Mouse (Mus musculus) testis, postnatal 10 days (tissue): ENCODE measurements around the gene Zfp169.
A peak's percentile ranks its signal among the peaks of the same experiment; 100 is the strongest.
"Not testable (repeated sequence)": the region's sequence is repeated elsewhere in the genome, so short reads cannot be mapped to it uniquely, and the experiment has no call there.

Source experiments
- DNase-seq: peaks from one replicate; pipeline ENCODE4 v3.0.0; 2021; ENCODE audit warnings: low spot score

Gene Zfp169

DNA sequence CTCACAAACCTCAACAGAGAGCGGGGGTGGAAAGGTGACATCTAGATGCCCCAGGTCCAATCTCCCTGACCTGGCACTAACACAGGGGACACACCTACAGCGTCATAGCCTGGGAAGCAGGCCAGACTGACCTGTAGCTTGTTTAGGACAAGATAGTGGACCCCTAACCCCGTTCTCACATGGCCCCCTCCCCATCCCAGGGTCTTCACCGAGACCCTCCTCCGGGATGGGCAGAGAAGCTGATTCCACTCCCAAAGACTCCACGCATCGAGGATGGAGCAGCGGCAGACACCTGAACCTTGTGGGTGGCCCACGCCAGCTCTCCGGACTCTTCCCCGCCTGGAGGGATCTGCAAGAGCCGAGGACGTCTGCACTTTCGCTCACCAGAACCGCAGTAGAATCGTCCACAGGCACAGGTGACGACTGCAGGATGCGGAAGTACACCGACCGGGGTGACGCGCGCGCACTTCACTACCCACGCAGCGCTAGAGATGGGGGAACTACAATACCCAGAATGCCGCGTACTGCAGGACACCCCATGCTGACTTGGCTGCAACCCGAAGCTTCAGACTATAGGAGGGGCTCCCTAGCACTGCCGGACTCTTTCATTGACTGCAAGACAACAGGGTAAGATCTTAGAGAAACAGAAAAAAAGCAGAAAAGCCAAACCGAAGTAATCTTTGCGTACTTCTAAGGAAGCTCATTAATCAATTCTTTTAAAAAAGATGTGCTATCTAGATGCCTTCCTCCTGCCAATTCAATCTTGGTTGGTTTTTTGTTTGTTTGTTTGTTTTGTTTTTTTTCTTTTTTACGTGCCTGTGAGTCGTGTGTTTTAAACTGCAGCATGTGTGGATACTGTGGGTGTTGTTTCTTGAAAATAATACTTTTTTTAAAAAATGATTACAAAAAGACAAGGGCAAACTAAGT, at the start of gene Zfp169, which contains the start of gene A830005F24Rik:
Gene Zfp169, minus strand, starts transcription at position 449 of the 927 bp plus-strand sequence.
Gene A830005F24Rik, plus strand, starts transcription at position 568 of the 927 bp plus-strand sequence.
- peak; percentile 80 for DNase-seq

- no peak for DNase-seq
These were observed 49.1 kb upstream of the Zfp169 start for GRCm38 (mm10) chr13:48562336-48562735.

DNA sequence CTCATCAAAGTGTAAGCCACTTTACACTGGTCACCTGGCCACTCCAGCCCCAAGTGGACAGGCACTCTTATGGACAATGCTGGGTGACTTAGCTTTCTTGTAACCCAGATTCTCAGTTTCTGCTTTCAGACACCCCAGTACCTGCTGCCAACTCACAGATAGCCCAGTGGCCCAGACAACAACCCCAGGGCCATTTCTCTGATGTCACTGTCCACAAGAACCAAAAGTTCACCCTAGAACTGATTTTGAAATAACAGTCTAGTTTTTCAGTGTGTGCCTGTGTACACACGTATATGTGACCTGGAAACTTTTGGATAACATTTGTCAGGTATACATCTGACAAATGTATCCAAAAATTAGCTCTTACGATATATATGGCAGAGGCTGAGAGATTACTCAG, 48.2 kb upstream of the Zfp169 start:
- DNase-seq: no peak

DNA sequence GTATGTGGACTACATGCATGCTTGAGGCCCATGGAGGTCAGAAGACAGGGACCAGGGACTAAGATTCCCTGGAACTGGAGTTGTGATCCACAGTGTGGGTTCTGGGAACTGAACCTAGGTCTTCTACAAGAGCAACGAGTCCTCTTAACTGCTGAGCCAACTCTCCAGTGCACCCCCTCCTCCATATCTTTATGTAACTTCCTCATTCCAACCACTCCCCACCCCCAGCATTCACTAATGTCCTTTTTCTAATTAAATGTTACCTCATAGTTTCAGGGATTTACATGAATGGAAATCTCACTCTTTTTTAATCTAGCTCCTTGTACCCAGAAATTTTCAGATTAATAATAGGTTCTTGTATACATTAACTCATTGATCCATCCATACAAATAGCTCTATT, 42.7 kb upstream of the Zfp169 start:
- no peak for DNase-seq

GRCm38 (mm10) chr13:48554552-48554951, 41.3 kb upstream of the Zfp169 start:
- DNase-seq: no peak

DNA sequence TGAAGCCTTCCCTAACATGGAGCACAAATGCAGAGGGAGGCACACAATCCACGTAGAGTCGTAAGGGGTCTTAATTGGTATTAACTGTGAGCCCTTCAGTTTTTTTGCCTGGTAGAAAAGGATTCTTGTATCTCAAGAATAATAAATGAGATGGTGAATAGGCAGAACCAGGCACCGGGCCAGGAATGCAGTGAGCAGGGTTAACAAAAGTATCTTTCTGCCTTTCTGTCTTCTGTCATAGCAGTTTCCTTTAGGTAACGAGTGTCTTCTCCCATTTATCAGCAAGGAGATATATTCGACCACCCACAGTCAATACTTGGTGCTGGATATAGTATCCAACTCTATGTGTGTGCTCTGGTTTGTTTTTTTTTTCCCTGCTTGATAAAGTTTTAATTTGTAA, 40.3 kb upstream of the Zfp169 start:
- DNase-seq: peak; percentile 68

- DNase-seq: peak; percentile 96
These were observed 39.2 kb upstream of the Zfp169 start for GRCm38 (mm10) chr13:48552181-48553090.

DNA sequence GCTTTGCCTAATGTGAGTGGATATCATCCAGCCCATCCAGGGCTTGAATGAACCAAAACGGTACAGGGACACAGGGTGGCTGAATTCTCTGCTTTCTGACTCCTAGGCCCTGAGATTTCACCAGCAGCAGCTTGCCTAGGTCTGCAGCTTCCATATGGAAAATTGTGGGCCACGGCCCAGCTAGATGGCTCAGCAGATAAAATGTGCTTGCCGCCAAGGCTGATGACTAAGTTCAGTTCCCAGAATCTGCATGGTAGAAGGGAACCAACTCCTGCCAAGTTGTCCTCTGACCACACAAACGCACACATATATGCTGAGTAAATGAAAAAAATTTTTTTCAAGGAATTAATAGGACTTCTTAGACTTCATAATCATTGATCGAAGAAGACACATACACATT, 35.0 kb upstream of the Zfp169 start:
- no peak for DNase-seq

- DNase-seq: no peak
These were observed 34.4 kb upstream of the Zfp169 start for GRCm38 (mm10) chr13:48547623-48548022.

GRCm38 (mm10) chr13:48546330-48546917, 33.2 kb upstream of the Zfp169 start:
- peak; percentile 99 for DNase-seq

DNA sequence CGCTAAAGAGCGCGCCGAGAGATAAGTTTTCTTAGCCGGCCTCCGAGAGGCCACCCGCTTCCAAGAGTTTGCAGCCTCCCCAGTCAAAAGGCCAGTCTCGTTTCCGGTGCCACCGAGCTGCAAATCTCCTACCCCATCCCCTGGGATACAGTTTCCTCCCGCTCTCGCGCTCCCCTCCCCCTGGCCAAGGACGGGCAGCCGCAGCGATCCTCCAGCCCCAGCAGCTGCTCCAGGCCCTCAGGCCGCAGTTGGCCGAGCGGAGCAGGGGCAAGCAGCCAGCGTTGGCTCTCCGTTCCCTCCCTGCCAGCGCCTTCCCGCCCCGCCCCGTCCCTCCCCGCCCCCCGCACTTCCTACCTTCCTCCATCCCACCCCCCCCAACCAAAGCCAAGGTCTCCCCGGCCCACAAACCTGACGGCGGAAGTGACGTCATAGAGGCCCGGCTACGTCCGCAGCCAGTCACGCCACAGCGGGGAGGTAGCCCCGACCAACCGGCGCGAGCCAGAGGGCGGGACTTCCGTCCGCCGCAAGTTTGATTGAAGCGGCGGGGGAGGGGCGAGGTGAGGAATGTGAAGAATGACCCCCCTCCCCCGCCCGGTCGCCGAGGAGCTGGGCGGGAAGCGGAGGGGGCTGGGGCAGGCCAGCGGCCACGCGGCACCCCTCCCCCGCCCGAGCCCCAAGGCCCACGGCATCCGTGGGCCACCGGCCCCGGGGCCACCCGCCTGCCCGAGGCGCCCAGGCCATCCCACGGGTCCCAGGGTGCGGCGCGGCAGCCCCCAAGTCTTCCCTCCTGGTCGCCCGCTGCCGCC, 32.4 kb upstream of the Zfp169 start:
- peak; percentile 99 for DNase-seq

GRCm38 (mm10) chr13:48544867-48545266, 31.6 kb upstream of the Zfp169 start:
- DNase-seq: no peak

DNA sequence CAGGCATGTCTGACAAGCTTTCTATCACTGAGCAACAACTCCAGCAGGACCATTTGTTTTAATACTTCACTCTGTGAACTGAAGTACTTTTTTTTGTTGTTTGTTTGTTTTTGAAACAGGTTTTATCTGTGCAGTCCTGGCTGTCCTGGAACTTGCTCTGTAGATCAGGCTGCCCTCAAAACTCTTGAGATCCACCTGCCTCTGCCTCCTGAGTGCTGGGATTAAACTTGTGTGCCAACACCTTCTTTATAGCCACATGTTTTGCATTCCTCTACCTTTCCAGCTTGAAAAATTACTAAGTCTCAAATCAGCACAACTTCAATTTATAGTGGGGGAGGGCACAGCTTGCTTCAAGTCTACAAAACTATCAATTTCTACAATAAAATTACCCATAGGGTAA, 31.1 kb upstream of the Zfp169 start:
- no peak for DNase-seq

GRCm38 (mm10) chr13:48540488-48540887, 27.2 kb upstream of the Zfp169 start:
- no peak for DNase-seq

DNA sequence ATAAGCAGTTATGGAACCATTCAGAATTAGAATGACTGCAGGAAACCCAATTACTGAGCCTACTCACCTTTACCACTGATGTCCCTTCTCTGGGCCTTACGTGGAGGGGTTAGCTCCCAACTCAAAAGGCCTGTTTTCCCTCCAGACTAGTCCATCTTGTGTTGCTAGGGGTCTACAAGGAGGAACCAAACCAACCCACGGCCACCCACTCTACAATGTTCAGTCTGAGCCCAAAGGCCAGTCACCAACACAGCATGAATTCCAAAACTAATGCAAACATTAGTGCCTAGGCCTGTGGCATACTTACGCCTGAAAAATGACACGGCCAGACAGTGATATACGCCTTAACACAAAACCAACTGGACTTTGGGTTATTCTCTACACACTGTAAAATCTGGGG, 20.2 kb upstream of the Zfp169 start:
- no peak for DNase-seq

GRCm38 (mm10) chr13:48531448-48531847, 18.2 kb upstream of the Zfp169 start:
- no peak for DNase-seq

DNA sequence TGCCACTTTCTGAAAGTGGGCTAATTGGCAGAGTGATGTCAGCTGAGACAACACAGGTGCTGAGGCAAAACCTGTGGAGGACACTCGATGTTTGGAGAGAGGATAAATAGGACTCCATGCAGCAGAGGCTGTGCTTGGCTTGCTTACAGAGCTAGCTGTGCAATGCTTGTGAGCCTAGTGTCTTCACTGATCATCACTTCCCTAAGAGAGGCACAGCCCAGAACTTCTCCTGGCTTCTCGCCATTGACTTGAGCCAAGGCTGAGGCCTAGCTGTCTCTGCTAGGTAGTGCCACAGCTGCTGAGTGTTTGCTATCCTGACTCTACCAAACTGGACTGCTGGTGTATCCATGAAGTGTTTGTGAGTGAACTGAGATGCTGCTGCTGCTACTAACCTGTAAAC, 17.4 kb upstream of the Zfp169 start:
- peak; percentile 54 for DNase-seq

DNA sequence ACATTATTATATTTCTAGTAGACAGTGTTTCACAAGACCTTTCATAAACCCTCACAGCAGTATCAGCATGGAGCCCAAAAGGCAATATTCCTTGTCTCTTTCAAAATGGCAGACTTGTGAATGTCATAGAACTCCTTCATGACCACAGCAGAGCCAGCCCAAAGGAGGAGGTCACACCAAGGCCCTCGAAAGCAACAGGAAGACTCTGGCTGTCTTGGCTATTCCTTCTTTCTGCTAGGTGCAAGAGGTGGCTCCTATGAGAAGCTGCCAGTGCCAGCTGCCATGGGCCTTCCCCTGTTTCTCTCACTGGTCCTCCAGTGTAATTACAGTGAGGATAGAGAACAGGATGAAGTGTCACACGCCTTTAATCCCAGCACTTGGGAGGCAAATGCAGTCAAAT, 15.8 kb upstream of the Zfp169 start:
- no peak for DNase-seq

- peak; percentile 57 for DNase-seq
These were observed 15.0 kb upstream of the Zfp169 start for GRCm38 (mm10) chr13:48528123-48528871.

DNA sequence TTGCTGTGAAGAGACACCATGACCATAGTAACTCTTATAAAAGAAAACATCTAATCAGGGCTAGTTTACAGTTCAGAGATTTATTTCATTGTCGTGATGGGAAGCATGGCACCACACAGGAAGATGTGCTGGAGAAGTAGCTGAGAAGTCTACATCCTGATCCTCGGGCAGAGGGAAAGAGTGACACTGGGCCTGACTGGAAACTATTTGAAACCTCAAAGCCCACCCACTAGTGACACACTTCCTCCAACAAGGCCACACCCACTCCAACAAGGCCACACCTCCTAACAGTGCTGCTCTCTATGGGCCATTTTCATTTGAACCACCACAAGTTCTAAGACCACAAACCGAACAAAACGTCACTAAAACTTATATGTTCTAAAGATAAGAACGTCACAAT, 12.5 kb upstream of the Zfp169 start:
- no peak for DNase-seq

DNA sequence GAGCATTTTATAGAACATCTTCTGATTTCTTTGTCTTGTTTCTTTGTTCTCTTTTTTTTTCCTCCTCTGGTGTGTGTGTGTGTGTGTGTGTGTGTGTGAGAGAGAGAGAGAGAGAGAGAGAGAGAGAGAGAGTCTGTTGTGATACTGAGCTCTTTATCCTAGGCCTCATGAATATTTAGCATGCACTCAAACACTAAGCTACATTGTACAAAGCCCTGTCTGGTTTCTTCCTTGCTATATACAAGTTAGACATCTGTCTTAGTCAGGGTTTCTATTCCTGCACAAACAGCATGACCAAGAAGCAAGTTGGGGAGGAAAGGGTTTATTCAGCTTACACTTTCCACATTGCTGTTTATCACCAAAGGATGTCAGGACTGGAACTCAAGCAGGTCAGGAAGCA, 5.9 kb upstream of the Zfp169 start:
- DNase-seq: not testable (repeated sequence)
